Mouse (Mus musculus) thymus, adult 2 months (tissue): ENCODE data around the gene Ascl1.

ENCODE experiments used
- CTCF ChIP-seq: fragments of 200-500 bp; IDR thresholded peaks from 2 replicates; pipeline ENCODE4 v1.5.1; 2012; ENCODE audit warnings: mild to moderate bottlenecking, control low read depth, low read length, moderate library complexity, borderline replicate concordance; ENCODE audit not compliant: control insufficient read depth, poor library complexity, insufficient read depth; ENCODE audit errors: extremely low read depth
- POLR2A ChIP-seq: fragments of 200-500 bp; IDR thresholded peaks from 2 replicates; pipeline ENCODE4 v1.6.1; 2012; ENCODE audit warnings: mild to moderate bottlenecking, low read length, control low read depth, moderate library complexity; ENCODE audit not compliant: control insufficient read depth, poor library complexity, insufficient read depth; ENCODE audit errors: extremely low read depth

DNA sequence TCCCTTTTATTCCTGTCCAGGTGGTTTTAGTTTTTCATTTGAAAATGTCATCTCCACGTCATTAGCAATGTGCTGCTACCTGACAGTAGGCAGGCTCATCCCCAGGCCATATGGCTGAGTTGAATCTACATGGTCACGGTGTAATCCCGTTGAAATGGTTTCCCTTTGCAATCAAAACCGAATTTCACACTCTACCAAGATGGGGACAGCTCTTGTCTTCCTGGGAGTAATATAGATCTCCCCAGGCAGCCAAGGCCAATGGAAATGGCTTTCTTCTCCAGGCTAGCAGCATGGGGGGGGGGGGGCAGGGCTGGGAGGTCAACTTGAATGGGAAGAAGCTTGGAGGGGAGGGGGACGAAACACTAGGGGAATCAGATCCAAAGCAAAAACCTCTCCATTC lies 15.6 kb downstream of the Ascl1 start:
- TF ChIP-seq CTCF (no peak), POLR2A (no peak)
